Mouse (Mus musculus): ENCODE data around the gene Hspe1. TPM values are rescaled to one million over a fixed set of nuclear protein-coding genes. Genes with fewer than 3 reads are reported as not detected.
A peak's percentile ranks its signal among the peaks of the same experiment; 100 is the strongest.

The Hspe1 gene
- polyA plus RNA-seq, 2 experiments, result 306 to 396 TPM

- H3K27me3 ChIP-seq (ENCODE audit: control insufficient read depth, insufficient read depth, low read length), result no peaks in the 10 kb centered on the region
- no peaks in the 10 kb centered on the region for H3K9me3 ChIP-seq (ENCODE audit: control insufficient read depth, low read length)
- TF ChIP-seq CTCF (IDR thresholded peaks at IDR 0.05; ENCODE audit: low read depth) (peak; percentile 59), EP300 (IDR thresholded peaks at IDR 0.05; ENCODE audit: low read depth) (no peak)
- no peak overlapping the region for H3K4me2 ChIP-seq (ENCODE audit: low read depth)
- 59% methylated on average over 1 of the region's 1 CpGs for WGBS (ENCODE audit: insufficient replicate concordance)
- no peak overlapping the region for H3K4me3 ChIP-seq (ENCODE audit: insufficient read depth in 1 of 2, low read depth in 2 of 2, low read length in 2 of 2)
- ATAC-seq (ENCODE audit: insufficient read depth) (no peak), DNase-seq (ENCODE audit: low read depth in 3 of 3, low spot score in 3 of 3) (no peak)
- no peak overlapping the region for H3K27ac ChIP-seq
- H3K4me1 ChIP-seq (replicated peaks; ENCODE audit: control insufficient read depth in 2 of 2, insufficient read depth in 2 of 2, low read length in 1 of 2), result peaks cover 3 to 16% of the 10 kb centered on the region in 2 experiments; a peak in 2 of 4 replicates
- H3K36me3 ChIP-seq (replicated peaks; ENCODE audit: control insufficient read depth, insufficient read depth, low read depth), result peaks cover 70% of the 10 kb centered on the region
- no peak overlapping the region for H3K9ac ChIP-seq (replicated peaks)
These were observed 5.8 kb upstream of the Hspe1 start for GRCm38 (mm10) chr1:55082106-55082505.

DNA sequence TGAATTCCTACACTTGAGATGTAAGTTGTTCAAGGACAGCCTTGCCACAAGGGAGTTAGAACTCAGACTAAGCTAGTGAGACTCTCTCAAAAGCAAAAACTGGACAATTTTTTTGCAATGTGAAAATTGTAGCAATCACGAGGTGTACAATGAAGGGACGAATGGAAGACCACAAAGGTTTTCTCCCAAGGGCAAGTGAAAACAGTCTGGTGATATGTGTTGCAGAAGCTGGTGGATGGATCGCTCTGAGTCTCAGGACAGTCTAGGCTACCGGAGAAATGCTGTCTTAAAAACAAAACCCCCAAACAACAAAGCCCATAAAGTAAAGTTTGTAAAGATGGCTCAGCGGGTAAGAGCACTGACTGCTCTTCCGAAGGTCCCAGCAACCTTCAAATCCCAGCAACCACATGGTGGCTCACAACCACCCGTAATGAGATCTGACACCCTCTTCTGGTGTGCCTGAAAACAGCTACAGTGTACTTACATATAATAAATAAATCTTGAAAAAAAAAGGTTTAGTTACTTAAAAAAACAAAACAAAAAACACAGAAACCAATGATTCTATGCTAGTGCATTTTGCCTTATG, 2.1 kb upstream of the Hspe1 start:
- Histone ChIP-seq H3K4me3 (ENCODE audit: insufficient read depth in 1 of 2, low read depth in 2 of 2, low read length in 2 of 2) (peak overlapping the region; percentile 61 to 83), H3K9ac (replicated peaks) (peak overlapping the region; percentile 89), H3K4me1 (replicated peaks; ENCODE audit: control insufficient read depth in 2 of 2, insufficient read depth in 2 of 2, low read length in 1 of 2) (peaks cover 6 to 21% of the 10 kb centered on the region in 2 experiments; a peak in 3 of 4 replicates)

GRCm38 (mm10) chr1:55086868-55087400, 998 bp upstream of the Hspe1 start:
- Histone ChIP-seq H3K9me3 (ENCODE audit: control insufficient read depth, low read length) (no peaks in the 10 kb centered on the region), H3K27ac (peak overlapping the region; percentile 67), H3K4me3 (ENCODE audit: insufficient read depth in 1 of 2, low read depth in 2 of 2, low read length in 2 of 2) (peak overlapping the region; percentile 83 to 84), H3K4me1 (replicated peaks; ENCODE audit: control insufficient read depth in 2 of 2, insufficient read depth in 2 of 2, low read length in 1 of 2) (peaks cover 6 to 26% of the 10 kb centered on the region in 2 experiments; a peak in 3 of 4 replicates), H3K27me3 (ENCODE audit: control insufficient read depth, insufficient read depth, low read length) (no peaks in the 10 kb centered on the region), H3K9ac (replicated peaks) (peak overlapping the region; percentile 89), H3K4me2 (ENCODE audit: low read depth) (peak overlapping the region; percentile 94), H3K36me3 (replicated peaks; ENCODE audit: control insufficient read depth, insufficient read depth, low read depth) (peaks cover 43% of the 10 kb centered on the region)
- WGBS (ENCODE audit: insufficient replicate concordance), result under 1% methylated on average over 13 of the region's 13 CpGs
- DNase-seq (ENCODE audit: low read depth in 3 of 3, low spot score in 3 of 3), result peak in 1 of 3 experiments; percentile 40
- TF ChIP-seq CTCF (IDR thresholded peaks at IDR 0.05; ENCODE audit: low read depth) (no peak), EP300 (IDR thresholded peaks at IDR 0.05; ENCODE audit: low read depth) (no peak)
- peak; percentile 5; the same call in 1 of the 2 replicates for ATAC-seq (ENCODE audit: insufficient read depth)

More for the DNA sequence above, 2.1 kb upstream of the Hspe1 start:
- ATAC-seq (ENCODE audit: insufficient read depth) (no peak), DNase-seq (ENCODE audit: low read depth in 3 of 3, low spot score in 3 of 3) (no peak)
- Histone ChIP-seq H3K9me3 (ENCODE audit: control insufficient read depth, low read length) (no peaks in the 10 kb centered on the region), H3K36me3 (replicated peaks; ENCODE audit: control insufficient read depth, insufficient read depth, low read depth) (peaks cover 46% of the 10 kb centered on the region), H3K27me3 (ENCODE audit: control insufficient read depth, insufficient read depth, low read length) (no peaks in the 10 kb centered on the region), H3K27ac (peak overlapping the region; percentile 31), H3K4me2 (ENCODE audit: low read depth) (peak overlapping the region; percentile 94)
- TF ChIP-seq CTCF (IDR thresholded peaks at IDR 0.05; ENCODE audit: low read depth) (peak; percentile 34; the same call in 1 of the 2 replicates), EP300 (IDR thresholded peaks at IDR 0.05; ENCODE audit: low read depth) (no peak)
- 22% methylated on average over 7 of the region's 7 CpGs for WGBS (ENCODE audit: insufficient replicate concordance)

GRCm38 (mm10) chr1:55087401-55087904, 479 bp upstream of the Hspe1 start:
- peak overlapping the region; percentile 67 for H3K27ac ChIP-seq
- H3K4me2 ChIP-seq (ENCODE audit: low read depth), result peak overlapping the region; percentile 94
- TF ChIP-seq CTCF (IDR thresholded peaks at IDR 0.05; ENCODE audit: low read depth), result no peak
- TF ChIP-seq EP300 (IDR thresholded peaks at IDR 0.05; ENCODE audit: low read depth), result no peak
- DNase-seq (ENCODE audit: low read depth in 3 of 3, low spot score in 3 of 3) (peak in 1 of 3 experiments; percentile 30), ATAC-seq (ENCODE audit: insufficient read depth) (peak; percentile 39)
- no peaks in the 10 kb centered on the region for H3K27me3 ChIP-seq (ENCODE audit: control insufficient read depth, insufficient read depth, low read length)
- WGBS (ENCODE audit: insufficient replicate concordance), result under 1% methylated on average over 49 of the region's 57 CpGs
- no peaks in the 10 kb centered on the region for H3K9me3 ChIP-seq (ENCODE audit: control insufficient read depth, low read length)
- peaks cover 6 to 28% of the 10 kb centered on the region in 2 experiments; a peak in 3 of 4 replicates for H3K4me1 ChIP-seq (replicated peaks; ENCODE audit: control insufficient read depth in 2 of 2, insufficient read depth in 2 of 2, low read length in 1 of 2)
- H3K36me3 ChIP-seq (replicated peaks; ENCODE audit: control insufficient read depth, insufficient read depth, low read depth), result peaks cover 37% of the 10 kb centered on the region
- peak overlapping the region; percentile 89 for H3K9ac ChIP-seq (replicated peaks)
- H3K4me3 ChIP-seq (ENCODE audit: insufficient read depth in 1 of 2, low read depth in 2 of 2, low read length in 2 of 2), result peak overlapping the region; percentile 83 to 84

All from liver, embryonic 14.5 days (tissue).